Mouse (Mus musculus): ENCODE data around the gene Cdk9. TPM values are rescaled to one million over a fixed set of nuclear protein-coding genes. Genes with fewer than 3 reads are reported as not detected.

Cdk9 gene
- total RNA-seq, 1 experiment = 68.0 TPM

DNA sequence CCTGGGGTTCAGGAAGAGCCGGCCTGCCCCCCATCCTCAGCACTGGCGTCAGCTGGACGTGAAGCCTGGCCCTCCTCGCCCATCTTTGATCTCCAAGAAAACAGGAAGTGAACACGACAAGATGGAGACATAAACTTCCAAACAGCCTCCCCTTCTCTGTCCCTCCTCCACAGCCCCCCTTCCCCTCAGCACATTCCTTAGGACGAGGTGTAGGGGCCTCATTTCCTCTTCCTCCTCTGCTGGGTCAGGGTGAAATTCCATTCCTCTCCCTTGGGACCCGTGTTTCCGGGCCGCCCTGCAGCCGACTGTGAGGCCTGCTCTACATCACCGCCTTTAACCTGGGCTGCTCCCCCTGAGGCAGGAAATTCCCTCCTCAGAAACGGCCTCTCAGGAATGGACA is 57.0 kb downstream of the Cdk9 start:
- no peak for DNase-seq (ENCODE audit: low read depth, low spot score)
- Histone ChIP-seq H3K4me3 (ENCODE audit: insufficient read depth in 1 of 2, low read depth in 1 of 2, low read length in 2 of 2, poor library complexity in 1 of 2, severe bottlenecking in 1 of 2) (peak overlapping the region in 1 of 2 experiments; percentile 12; a peak in 1 of 4 replicates), H3K9ac (ENCODE audit: insufficient read depth, low read depth, low read length, poor library complexity, severe bottlenecking) (peak overlapping the region; percentile 55; the same call in 1 of the 2 replicates), H3K27ac (ENCODE audit: insufficient read depth, low read depth, low read length, poor library complexity, severe bottlenecking) (peak overlapping the region; percentile 68; the same call in 1 of the 2 replicates), H3K36me3 (ENCODE audit: control insufficient read depth, insufficient read depth, low read length, poor library complexity, severe bottlenecking) (peaks cover 10% of the 10 kb centered on the region; the same call in 1 of the 2 replicates), H3K4me1 (ENCODE audit: control insufficient read depth in 2 of 2, insufficient read depth in 2 of 2, low read length in 2 of 2, poor library complexity in 1 of 2) (peaks cover 0 to 25% of the 10 kb centered on the region in 2 experiments; a peak in 3 of 4 replicates), H3K9me3 (ENCODE audit: control insufficient read depth, insufficient read depth, low read depth, low read length) (no peaks in the 10 kb centered on the region)
- in situ Hi-C loops (cut with MboI; ENCODE audit: low sequenced_read_pairs in 2 of 2, unreplicated experiment in 2 of 2) = no loop called here
- TF ChIP-seq CHD2 (IDR thresholded peaks at IDR 0.05; ENCODE audit: low read depth, low read length) = no peak

Other genes with a start within 250 kb of the Cdk9 start
- gene Fam102a, start 177.7 kb downstream of the Cdk9 start, total RNA-seq (2012; rRNA removed) = 11.6 TPM in 2 replicates
- 38.0 and 44.1 TPM in 2 replicates for gene Dpm2, start 142.2 kb downstream of the Cdk9 start, total RNA-seq (2012; rRNA removed)
- gene Pip5kl1, start 138.3 kb downstream of the Cdk9 start, total RNA-seq (2012; rRNA removed) = 3.5 and 5.0 TPM in 2 replicates
- gene 9430097D07Rik, start 137.4 kb downstream of the Cdk9 start, total RNA-seq (2012; rRNA removed) = 0.37 and 0.71 TPM in 2 replicates
- 9.4 and 14.8 TPM in 2 replicates for gene St6galnac4, start 126.0 kb downstream of the Cdk9 start, total RNA-seq (2012; rRNA removed)
- 18.0 and 27.2 TPM in 2 replicates for gene St6galnac6, start 113.4 kb downstream of the Cdk9 start, total RNA-seq (2012; rRNA removed)
- 77.4 and 90.8 TPM in 2 replicates for gene Ak1, start 91.3 kb downstream of the Cdk9 start, total RNA-seq (2012; rRNA removed)
- 18.3 and 36.8 TPM in 2 replicates for gene Eng, start 66.5 kb downstream of the Cdk9 start, total RNA-seq (2012; rRNA removed)
- 61.2 and 84.6 TPM in 2 replicates for gene Fpgs, start 8.9 kb downstream of the Cdk9 start, total RNA-seq (2012; rRNA removed)
- 1.7 and 1.8 TPM in 2 replicates for gene Sh2d3c, start 8.0 kb upstream of the Cdk9 start, total RNA-seq (2012; rRNA removed)
- not detected in 2 replicates for gene 6330409D20Rik, start 27.9 kb upstream of the Cdk9 start, total RNA-seq (2012; rRNA removed)
- gene Tor2a, start 44.2 kb upstream of the Cdk9 start, total RNA-seq (2012; rRNA removed) = 75.9 and 124 TPM in 2 replicates
- gene Ttc16, start 62.6 kb upstream of the Cdk9 start, total RNA-seq (2012; rRNA removed) = 0.94 and 2.2 TPM in 2 replicates
- 14.9 and 20.9 TPM in 2 replicates for gene Ptrh1, start 62.7 kb upstream of the Cdk9 start, total RNA-seq (2012; rRNA removed)
- gene Cfap157, start 71.4 kb upstream of the Cdk9 start, total RNA-seq (2012; rRNA removed) = 0.32 TPM in 1 of 2 replicates, not detected in the other
- gene Stxbp1, start 134.2 kb upstream of the Cdk9 start, total RNA-seq (2012; rRNA removed) = 4.0 and 6.6 TPM in 2 replicates
- gene Fam129b, start 163.0 kb upstream of the Cdk9 start, total RNA-seq (2012; rRNA removed) = 65.3 and 90.0 TPM in 2 replicates
- 2,117 and 2,535 TPM in 2 replicates for gene Rpl12, start 248.5 kb upstream of the Cdk9 start, total RNA-seq (2012; rRNA removed)
- gene Lrsam1, start 248.5 kb upstream of the Cdk9 start, total RNA-seq (2012; rRNA removed) = 16.7 and 27.7 TPM in 2 replicates